Mouse (Mus musculus) stomach, embryonic 14.5 days (tissue): ENCODE results near the gene Ehmt1. TPM values are rescaled to one million over a fixed set of nuclear protein-coding genes. Genes with fewer than 3 reads are reported as not detected.

Experiments used
- ATAC-seq: fragments of 200-750 bp; cut with Nextera tagmentation; 2 replicates; pipeline ENCODE4 v1.8.0; 2017; ENCODE audit warnings: low read depth, moderate TSS enrichment; ENCODE audit not compliant: insufficient number of reproducible peaks, insufficient read depth, low FRiP score
- H3K27ac ChIP-seq: fragments of 300-500 bp; sonication (generic); 2 replicates; pipeline ENCODE4 v1.5.1; 2014; ENCODE audit warnings: mild to moderate bottlenecking, low read length, moderate library complexity, mixed read lengths
- H3K27me3 ChIP-seq: fragments of 300-500 bp; sonication (generic); 2 replicates; pipeline ENCODE4 v1.6.1; 2014; ENCODE audit warnings: low read length, control low read depth, mixed read lengths; ENCODE audit not compliant: control insufficient read depth, insufficient read depth
- H3K36me3 ChIP-seq: fragments of 300-500 bp; sonication (generic); 2 replicates; pipeline ENCODE4 v1.6.1; 2014; ENCODE audit warnings: mild to moderate bottlenecking, control low read depth, low read length, moderate library complexity, mixed read lengths; ENCODE audit not compliant: control insufficient read depth, insufficient read depth
- H3K4me1 ChIP-seq: fragments of 300-500 bp; sonication (generic); 2 replicates; pipeline ENCODE4 v1.6.1; 2014; ENCODE audit warnings: low read length, control low read depth, mixed read lengths; ENCODE audit not compliant: control insufficient read depth, insufficient read depth
- H3K4me2 ChIP-seq: fragments of 300-500 bp; sonication (generic); replicated peaks from 2 replicates; pipeline ENCODE4 v1.6.1; 2014; ENCODE audit warnings: low read depth, low read length, control low read depth
- H3K4me3 ChIP-seq: fragments of 300-500 bp; sonication (generic); 2 replicates; pipeline ENCODE4 v1.5.1; 2014; ENCODE audit warnings: low read depth, low read length, control low read depth
- H3K9ac ChIP-seq: fragments of 300-500 bp; sonication (generic); replicated peaks from 2 replicates; pipeline ENCODE4 v1.6.1; 2014; ENCODE audit warnings: low read depth, mild to moderate bottlenecking, control low read depth, low read length, moderate library complexity, mixed read lengths
- H3K9me3 ChIP-seq: fragments of 300-500 bp; sonication (generic); 2 replicates; pipeline ENCODE4 v1.6.1; 2016; ENCODE audit warnings: low read depth, low read length, control low read depth; ENCODE audit not compliant: control insufficient read depth
- WGBS: fragments of 180-500 bp; shearing (Covaris S2); extraction: QIAGEN DNeasy Blood & Tissue Kit; methylation state at CpG from one replicate; pipeline ENCODE4 v1.1.7; 2014; 5-methylcytosine and 5-hydroxymethylcytosine counted together
- polyA plus RNA-seq: library from polyadenylated mRNA; unstranded; fragments of >200 nt; fragmentation: Nextera tagmentation; extraction: Ambion mirVana; gene quantifications from 2 replicates; pipeline ENCODE4 v1.2.1, GENCODE M21; 2014

Ehmt1 gene
- polyA plus RNA-seq, 1 experiment from 2014 or later: 95.9 TPM

DNA sequence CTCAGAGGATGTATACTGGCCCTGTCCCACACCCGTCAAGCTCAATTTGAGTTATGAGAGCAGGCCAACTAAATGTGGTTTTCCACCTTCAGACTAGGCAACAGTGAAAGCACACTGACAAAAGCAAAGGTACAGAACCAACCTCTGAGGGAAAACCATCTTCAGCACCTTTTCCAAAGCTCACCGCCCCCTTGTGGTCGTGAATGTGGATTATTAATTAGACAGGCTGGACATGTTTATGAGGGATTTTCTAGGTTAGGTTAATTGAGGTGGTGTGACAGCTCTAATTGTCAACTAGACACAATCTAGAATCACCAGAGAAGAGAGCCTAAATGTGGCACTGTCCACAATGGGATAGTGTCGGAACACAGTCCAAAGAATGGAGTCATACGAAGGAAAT is 30.5 kb downstream of the Ehmt1 start:
- no peak overlapping the region for H3K4me2 ChIP-seq
- no peaks in the 10 kb centered on the region for H3K4me1 ChIP-seq
- H3K9me3 ChIP-seq: no peaks in the 10 kb centered on the region
- H3K36me3 ChIP-seq: peaks cover 17% of the 10 kb centered on the region; the same call in 1 of the 2 replicates
- H3K9ac ChIP-seq: no peak overlapping the region
- WGBS: 88% methylated on average over 5 of the region's 5 CpGs
- H3K27ac ChIP-seq: no peak overlapping the region
- H3K27me3 ChIP-seq: no peaks in the 10 kb centered on the region
- no peak overlapping the region for H3K4me3 ChIP-seq
- no peak for ATAC-seq

DNA sequence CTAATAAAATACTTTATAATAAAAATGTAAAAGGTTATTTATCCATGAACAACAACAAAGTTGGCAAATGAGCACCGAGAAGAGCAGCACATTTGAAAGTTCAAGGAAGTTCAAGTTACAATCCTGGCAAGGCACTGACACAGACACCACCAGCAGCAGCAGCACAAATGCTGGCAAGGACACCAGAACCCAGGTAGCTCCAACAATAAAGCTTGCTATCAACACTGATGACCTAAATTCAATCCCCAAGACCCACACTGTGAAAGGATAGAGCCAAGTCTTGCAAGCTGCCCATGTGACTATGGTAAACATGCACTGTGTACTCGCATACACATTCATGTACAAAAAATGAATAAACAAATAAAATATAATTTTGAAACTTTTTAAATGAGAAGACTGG is 38.7 kb downstream of the Ehmt1 start:
- Histone ChIP-seq H3K27me3 (no peaks in the 10 kb centered on the region), H3K4me1 (no peaks in the 10 kb centered on the region), H3K4me2 (no peak overlapping the region), H3K27ac (no peak overlapping the region), H3K4me3 (no peak overlapping the region), H3K36me3 (peaks cover 32% of the 10 kb centered on the region), H3K9ac (no peak overlapping the region), H3K9me3 (no peaks in the 10 kb centered on the region)
- 89% methylated on average over 2 of the region's 2 CpGs for WGBS
- ATAC-seq: no peak

DNA sequence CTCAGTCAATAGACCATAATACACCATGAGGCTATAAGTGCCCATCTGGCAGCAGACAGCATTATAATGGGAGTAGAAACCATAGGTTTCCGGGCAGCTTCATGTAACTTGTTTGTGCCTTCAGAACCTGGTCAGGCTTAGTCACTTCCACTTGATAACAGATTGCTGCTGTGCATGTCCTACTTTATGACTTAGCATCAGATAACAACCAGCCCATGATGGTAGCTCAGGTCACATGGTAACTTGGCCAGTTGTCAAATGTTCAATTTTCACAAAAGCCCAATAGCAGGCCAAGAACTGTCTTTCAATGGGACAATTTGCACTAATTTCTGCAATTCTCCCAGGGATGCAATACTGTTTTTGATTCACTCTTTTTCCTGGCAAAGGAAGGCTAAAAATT is 48.5 kb downstream of the Ehmt1 start:
- Histone ChIP-seq H3K27me3 (no peaks in the 10 kb centered on the region), H3K4me3 (no peak overlapping the region), H3K27ac (no peak overlapping the region), H3K9me3 (no peaks in the 10 kb centered on the region), H3K9ac (no peak overlapping the region), H3K4me1 (no peaks in the 10 kb centered on the region), H3K36me3 (peaks cover 26% of the 10 kb centered on the region), H3K4me2 (no peak overlapping the region)
- WGBS: 90% methylated on average over 1 of the region's 1 CpGs
- ATAC-seq: no peak

DNA sequence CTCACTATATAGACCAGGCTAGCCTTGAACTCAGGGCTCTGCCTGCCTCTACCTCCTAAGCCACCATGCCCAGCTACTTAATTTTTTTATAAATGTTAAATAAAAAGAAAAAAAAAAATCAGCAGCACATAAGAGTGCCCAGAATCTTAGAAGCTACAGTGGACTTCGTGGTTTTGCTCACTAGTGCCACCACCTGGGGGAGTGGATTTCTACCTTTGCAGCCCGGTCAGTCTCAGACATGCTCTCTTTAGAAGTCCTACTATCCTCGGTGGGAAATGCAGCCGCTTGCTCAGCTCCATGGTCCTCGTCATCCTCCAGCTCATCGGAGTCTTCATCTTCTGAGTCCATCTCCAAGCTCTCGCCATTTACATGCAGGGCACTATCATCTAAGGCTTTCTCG is 56.4 kb downstream of the Ehmt1 start:
- Histone ChIP-seq H3K9ac (no peak overlapping the region), H3K4me3 (no peak overlapping the region), H3K36me3 (peaks cover 30% of the 10 kb centered on the region), H3K9me3 (no peaks in the 10 kb centered on the region), H3K4me1 (no peaks in the 10 kb centered on the region), H3K4me2 (no peak overlapping the region), H3K27ac (no peak overlapping the region), H3K27me3 (no peaks in the 10 kb centered on the region)
- 83% methylated on average over 8 of the region's 8 CpGs for WGBS
- ATAC-seq: no peak

DNA sequence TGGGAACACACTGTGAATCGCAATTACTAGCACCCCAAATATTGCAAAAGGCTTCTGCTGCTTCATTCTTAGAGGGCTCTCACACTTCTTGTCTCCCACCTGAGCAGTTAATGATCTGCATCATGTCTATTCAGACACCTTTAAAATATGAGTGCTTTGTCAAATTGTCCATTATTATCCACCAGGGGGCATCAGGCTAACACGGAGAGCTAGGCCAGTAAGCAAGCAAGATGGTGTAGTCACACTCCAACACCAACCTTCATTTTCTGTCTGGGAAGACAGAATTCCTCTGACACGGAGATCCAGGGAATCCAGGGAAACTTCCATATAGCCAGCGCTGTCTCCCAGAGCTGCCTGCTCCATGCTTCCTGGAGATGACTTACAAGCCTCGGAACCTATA is 67.0 kb downstream of the Ehmt1 start:
- Histone ChIP-seq H3K4me2 (no peak overlapping the region), H3K27me3 (no peaks in the 10 kb centered on the region), H3K4me3 (no peak overlapping the region), H3K9me3 (no peaks in the 10 kb centered on the region), H3K27ac (no peak overlapping the region), H3K4me1 (no peaks in the 10 kb centered on the region), H3K9ac (no peak overlapping the region), H3K36me3 (peaks cover 49% of the 10 kb centered on the region)
- no peak for ATAC-seq
- WGBS: 77% methylated on average over 5 of the region's 5 CpGs

DNA sequence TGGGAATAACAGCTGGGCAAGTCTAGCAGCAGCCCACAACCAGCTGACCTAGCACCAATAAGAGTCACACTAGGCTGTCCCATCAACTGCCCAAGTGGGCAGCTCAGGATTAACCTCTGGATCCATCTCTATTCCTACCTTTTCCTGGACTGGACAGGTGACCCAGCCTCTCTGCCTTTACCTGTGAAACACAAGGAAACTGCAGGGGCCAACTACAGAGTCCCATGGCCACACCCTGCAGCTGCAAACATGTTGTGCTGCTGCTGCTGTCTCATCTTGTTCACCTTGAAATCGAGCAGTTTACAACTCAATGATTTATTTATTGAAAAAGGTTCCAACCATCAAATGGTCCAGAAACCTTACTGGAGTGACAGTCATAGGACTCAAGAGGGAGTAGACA is 72.9 kb downstream of the Ehmt1 start:
- no peak for ATAC-seq
- H3K36me3 ChIP-seq: peaks cover 48% of the 10 kb centered on the region
- H3K27ac ChIP-seq: no peak overlapping the region
- H3K9ac ChIP-seq: no peak overlapping the region
- H3K9me3 ChIP-seq: no peaks in the 10 kb centered on the region
- H3K4me3 ChIP-seq: no peak overlapping the region
- H3K4me1 ChIP-seq: no peaks in the 10 kb centered on the region
- H3K27me3 ChIP-seq: no peaks in the 10 kb centered on the region
- H3K4me2 ChIP-seq: no peak overlapping the region
- WGBS: 77% methylated on average over 1 of the region's 1 CpGs

DNA sequence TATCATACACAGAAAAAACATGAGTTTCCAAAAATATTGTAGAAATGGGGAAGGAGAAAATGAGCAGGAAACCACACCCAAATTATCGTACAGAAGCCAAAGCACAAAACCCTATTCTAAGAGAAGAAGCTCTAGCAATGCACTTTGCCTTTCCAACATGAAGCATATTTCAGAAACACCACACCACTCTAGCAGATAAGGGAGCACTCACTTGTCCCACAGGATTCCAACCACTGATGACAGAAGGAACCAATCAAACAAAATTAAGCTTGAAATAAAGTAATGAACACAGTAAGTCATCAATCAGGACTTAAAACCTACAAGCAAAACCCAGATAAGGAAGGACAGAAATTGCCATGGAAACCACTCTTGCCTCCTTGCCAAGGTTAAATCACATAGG is 74.2 kb downstream of the Ehmt1 start:
- H3K27me3 ChIP-seq: no peaks in the 10 kb centered on the region
- no peaks in the 10 kb centered on the region for H3K9me3 ChIP-seq
- H3K27ac ChIP-seq: no peak overlapping the region
- no peak overlapping the region for H3K4me3 ChIP-seq
- H3K9ac ChIP-seq: no peak overlapping the region
- H3K36me3 ChIP-seq: peaks cover 47% of the 10 kb centered on the region
- ATAC-seq: no peak
- H3K4me2 ChIP-seq: no peak overlapping the region
- WGBS: 83% methylated on average over 1 of the region's 1 CpGs
- H3K4me1 ChIP-seq: no peaks in the 10 kb centered on the region

DNA sequence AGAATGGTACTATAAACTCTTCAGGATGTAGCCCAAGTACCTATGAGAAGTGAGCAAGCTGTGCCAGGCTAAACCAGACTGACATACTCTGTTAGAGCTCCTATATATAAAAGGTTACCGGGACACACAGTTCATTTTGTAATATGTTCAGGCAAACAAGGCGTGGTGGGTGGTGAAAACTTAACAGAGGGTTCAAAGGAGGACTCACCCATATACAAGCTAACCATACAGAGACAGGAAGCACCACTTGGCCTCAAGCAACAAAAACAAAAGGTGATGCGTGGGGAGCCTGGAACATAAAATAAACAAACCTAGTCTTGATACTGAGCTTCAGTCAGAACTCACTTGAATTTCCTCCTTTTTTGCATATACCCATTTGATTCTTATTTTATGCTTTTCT is 88.8 kb downstream of the Ehmt1 start:
- H3K9ac ChIP-seq: no peak overlapping the region
- 76% methylated on average over 3 of the region's 3 CpGs for WGBS
- H3K27ac ChIP-seq: no peak overlapping the region
- H3K9me3 ChIP-seq: no peaks in the 10 kb centered on the region
- no peak for ATAC-seq
- no peaks in the 10 kb centered on the region for H3K4me1 ChIP-seq
- H3K4me2 ChIP-seq: no peak overlapping the region
- no peak overlapping the region for H3K4me3 ChIP-seq
- H3K36me3 ChIP-seq: peaks cover 39% of the 10 kb centered on the region
- no peaks in the 10 kb centered on the region for H3K27me3 ChIP-seq

DNA sequence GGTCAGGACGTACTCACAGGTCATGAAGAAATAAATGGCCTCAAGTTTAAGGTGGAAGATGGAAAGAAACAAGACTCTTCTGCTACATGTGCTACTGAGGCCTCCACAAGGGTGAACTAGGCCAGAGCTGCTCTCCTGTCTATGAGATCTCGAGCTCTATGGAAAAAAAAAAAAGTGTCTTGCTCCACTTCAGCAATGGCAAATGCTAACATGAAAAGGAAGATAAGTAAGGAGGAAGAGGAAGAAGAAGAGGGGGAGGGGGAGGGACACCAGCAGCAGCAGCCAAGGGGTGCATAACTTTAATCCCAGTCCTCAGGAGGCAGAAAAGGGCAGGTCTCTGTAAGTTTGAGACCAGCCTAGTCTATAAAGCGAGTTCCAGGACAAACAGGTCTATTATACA is 109.7 kb downstream of the Ehmt1 start:
- no peak for ATAC-seq
- H3K4me1 ChIP-seq: no peaks in the 10 kb centered on the region
- H3K36me3 ChIP-seq: peaks cover 72% of the 10 kb centered on the region
- no peaks in the 10 kb centered on the region for H3K27me3 ChIP-seq
- H3K9ac ChIP-seq: no peak overlapping the region
- H3K9me3 ChIP-seq: no peaks in the 10 kb centered on the region
- no peak overlapping the region for H3K4me2 ChIP-seq
- WGBS: 79% methylated on average over 3 of the region's 3 CpGs
- no peak overlapping the region for H3K27ac ChIP-seq
- H3K4me3 ChIP-seq: no peak overlapping the region
